Mouse (Mus musculus) heart, postnatal 0 days (tissue): ENCODE results near the gene Esrra.

Experiments
- CTCF ChIP-seq: IDR thresholded peaks from 2 replicates; pipeline ENCODE4 v1.5.1; 2016; ENCODE audit warnings: antibody characterized with exemption, control low read depth, low read depth
- EP300 ChIP-seq: IDR thresholded peaks from 2 replicates; pipeline ENCODE4 v1.6.1; 2016; ENCODE audit warnings: antibody characterized with exemption, low read depth

DNA sequence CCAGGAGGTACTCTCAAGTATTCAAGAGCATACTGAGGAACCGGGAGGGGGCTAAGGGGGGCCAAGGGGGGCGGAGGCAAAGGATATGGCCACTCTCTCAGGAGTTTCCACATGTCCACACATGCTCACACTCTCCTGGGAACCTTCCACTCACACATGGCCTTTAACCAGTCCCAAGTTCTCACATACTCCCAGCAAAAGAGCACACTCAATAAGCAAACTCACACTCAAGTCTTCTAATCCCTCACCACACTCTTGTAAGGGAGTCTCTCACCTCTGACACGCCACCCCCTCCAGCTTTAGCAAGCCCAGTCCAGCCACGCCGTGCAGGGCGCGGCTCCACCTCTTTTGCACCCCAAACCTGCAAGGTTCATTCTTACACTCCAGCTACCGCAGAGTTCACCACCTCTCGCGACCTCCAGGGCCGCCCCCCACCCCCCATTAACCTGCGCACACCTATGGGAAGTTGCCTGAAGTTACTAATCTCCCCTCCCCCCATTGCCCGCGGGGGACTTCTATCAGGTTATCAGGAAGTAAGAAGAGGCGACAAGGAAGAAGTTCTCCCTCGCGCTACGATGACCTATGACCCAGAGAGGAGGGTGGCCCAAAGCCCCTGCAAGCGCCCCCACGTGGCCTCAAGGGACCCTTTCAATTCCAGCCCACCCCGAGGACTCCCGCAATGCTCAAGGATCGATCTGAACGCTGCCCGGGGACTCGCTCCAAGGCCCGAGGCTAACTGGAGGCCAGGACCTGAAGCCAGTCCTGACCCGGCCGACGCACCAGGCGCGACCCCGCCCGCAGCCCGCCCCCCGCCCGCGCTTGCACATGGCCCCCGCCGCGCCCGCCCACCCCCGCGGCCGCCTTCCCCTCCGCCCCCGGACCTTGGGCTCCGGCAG is 624 bp downstream of the Esrra start:
- TF ChIP-seq CTCF (no peak), EP300 (no peak)
